Mouse (Mus musculus) embryo, embryonic 11.5 days (tissue): Measurements from ENCODE around the gene Cphx2.
"Not testable (repeated sequence)": the region's sequence is repeated elsewhere in the genome, so short reads cannot be mapped to it uniquely, and the experiment has no call there.

Experiments
- DNase-seq: peaks from one replicate; pipeline ENCODE4 v3.0.0-alpha.2; 2012; ENCODE audit warnings: low read depth, low spot score

Cphx2 gene

DNA sequence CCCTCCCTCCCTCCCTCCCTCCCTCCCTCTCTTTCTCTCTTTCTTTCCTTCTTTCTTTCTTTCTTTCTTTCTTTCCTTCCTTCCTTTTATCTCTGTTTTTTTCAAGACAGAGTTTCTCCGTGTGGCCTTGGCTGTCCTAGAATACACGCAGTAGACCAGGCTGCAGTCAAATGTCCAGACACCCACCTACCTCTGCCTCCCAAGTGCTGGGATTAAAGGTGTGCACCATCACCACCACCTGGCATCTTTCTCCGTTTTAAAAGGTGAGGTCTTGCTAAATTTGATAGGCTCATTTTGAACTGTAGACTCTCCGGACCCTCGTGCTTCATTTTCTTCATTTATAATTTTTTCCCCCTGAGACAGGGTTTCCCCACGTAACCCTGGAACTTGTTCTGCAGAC, at the start of gene Cphx2:
Gene Cphx2 (plus strand): TSS at position 301 of the 400 bp plus-strand sequence.
- not testable (repeated sequence) for DNase-seq

DNA sequence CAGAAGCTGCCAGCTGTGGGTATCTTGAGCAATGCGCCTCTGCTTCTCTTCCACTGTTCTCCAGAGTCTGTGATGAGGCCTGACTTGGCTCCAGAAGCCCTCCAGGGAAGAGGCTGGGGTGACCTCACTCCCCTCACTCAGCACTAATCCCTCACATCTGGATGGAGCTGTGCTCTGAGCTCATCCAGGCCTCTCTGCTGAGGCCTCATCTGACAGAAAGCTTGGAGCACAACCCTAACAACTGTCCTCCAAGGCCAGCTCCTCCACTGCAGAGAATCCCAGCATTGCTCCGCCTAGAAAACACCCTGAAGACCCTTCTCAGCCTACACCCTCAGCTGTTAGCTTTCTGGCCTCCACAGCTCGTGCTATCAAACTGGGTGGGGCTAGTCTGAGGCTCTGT, 47.0 kb upstream of the Cphx2 start:
- DNase-seq: not testable (repeated sequence)

DNA sequence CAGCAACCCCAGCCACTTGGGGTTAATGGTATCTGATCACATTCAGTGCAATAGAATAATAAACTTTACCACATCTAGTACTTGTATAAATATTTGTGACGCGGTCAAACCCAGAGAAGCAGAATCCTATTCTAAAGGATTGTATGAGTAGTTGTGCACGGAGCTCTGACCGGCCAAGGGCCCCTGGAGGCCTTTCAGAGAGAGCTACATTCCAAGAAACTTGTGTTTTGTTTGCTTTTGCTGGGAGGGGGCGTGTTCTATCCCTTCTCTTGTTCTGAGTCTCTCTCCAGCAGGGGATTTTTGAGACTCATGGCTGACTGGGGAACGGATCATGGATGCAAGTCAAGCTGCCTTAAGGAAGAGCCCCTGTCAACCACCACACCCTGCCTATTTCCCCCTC, 45.9 kb upstream of the Cphx2 start:
- not testable (repeated sequence) for DNase-seq

GRCm38 (mm10) chr14:26042611-26043010, 38.7 kb upstream of the Cphx2 start, which contains the start of gene Gm9780:
Gm9780 (minus strand) TSS chr14:26042711.
- DNase-seq: not testable (repeated sequence)

- not testable (repeated sequence) for DNase-seq
These were observed 36.3 kb upstream of the Cphx2 start for GRCm38 (mm10) chr14:26045007-26045406.

- not testable (repeated sequence) for DNase-seq
These were observed 34.3 kb upstream of the Cphx2 start for GRCm38 (mm10) chr14:26047026-26047425.

- DNase-seq: not testable (repeated sequence)
These were observed 32.5 kb upstream of the Cphx2 start for GRCm38 (mm10) chr14:26048767-26049166.

GRCm38 (mm10) chr14:26058184-26058583, 23.1 kb upstream of the Cphx2 start:
- not testable (repeated sequence) for DNase-seq

- DNase-seq: not testable (repeated sequence)
These were observed 22.0 kb upstream of the Cphx2 start for GRCm38 (mm10) chr14:26059362-26059761.

DNA sequence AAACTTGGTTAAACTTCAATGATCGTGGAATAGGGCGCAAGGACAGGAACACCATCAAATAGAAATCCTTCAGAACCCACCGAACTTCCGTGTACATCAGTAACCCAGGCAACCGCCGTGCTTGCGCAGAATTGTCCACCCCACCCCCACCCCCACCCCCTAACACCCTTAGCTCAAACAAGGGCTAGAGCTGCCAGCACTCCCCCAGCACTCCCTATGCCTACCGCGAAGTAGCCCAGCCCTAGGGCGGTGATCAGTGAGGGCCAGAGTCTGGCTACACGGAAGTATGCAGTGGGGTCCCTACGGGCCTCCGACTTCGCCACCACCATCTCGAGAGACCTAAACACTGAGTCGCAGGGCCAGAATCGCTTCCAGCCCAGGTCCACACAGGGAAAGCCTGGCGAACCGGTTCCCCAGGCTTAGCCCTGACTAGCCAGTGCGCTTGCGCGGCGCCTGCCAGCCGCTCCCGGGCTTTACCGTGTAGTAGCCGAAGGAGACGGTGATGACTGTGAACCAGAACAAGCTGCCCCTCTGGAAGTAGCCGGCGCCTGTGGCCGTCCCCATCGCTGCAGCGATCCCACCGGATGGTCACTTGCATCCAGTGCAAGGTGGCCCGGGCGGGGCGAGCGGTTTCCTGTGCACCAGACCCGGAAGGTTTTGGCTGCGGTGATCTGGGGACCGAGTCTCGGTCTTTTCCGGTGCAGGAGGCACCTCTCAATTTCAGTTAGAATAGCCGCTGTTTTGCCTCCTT, 14.6 kb upstream of the Cphx2 start:
- not testable (repeated sequence) for DNase-seq

- not testable (repeated sequence) for DNase-seq
These were observed 14.0 kb upstream of the Cphx2 start, which contains the start of gene Tmem254c for GRCm38 (mm10) chr14:26067325-26067633. Tmem254c (minus strand) TSS chr14:26067355.

DNA sequence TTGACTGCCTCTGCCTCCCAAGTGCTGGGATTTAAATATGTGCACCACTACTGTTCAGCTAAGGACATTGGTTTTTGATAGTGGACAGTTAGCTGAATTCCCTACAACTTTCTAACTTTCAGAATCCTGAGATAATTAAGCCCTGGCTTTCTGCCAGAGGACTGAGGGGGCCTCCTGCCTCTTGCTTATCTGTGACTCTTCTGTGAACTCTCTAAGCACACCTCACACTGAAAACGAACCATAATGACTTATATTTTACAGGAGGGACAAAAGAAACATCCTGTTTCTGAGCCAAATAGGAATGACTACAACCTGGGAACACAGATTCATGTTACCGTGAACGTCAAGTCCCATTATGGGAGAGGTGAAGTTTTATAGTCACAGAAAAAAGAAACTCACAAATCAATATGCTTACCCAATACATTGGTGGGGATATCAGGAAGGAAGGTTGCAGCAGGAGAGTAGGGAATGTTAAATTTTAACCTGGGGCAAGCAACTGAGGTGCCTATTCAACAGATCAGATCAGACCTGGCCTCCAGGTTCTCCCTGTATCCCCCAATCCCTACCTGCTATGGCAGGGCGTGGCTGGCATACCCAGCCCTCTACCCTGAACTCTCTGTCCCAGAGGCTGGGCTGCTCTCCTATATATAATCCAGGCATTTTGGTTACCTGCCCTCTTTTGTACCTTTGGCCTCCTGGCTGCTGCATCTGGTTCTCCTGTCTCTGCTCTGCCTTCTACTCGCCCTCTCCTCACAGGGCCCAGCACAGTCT, 4.5 kb upstream of the Cphx2 start:
- not testable (repeated sequence) for DNase-seq

- DNase-seq: not testable (repeated sequence)
These were observed 681 bp downstream of the Cphx2 start, which contains the start of gene Cphx3 for GRCm38 (mm10) chr14:26081997-26082396. Cphx3 (plus strand) TSS chr14:26082297.

GRCm38 (mm10) chr14:26097622-26098021, 16.3 kb downstream of the Cphx2 start:
- not testable (repeated sequence) for DNase-seq

DNA sequence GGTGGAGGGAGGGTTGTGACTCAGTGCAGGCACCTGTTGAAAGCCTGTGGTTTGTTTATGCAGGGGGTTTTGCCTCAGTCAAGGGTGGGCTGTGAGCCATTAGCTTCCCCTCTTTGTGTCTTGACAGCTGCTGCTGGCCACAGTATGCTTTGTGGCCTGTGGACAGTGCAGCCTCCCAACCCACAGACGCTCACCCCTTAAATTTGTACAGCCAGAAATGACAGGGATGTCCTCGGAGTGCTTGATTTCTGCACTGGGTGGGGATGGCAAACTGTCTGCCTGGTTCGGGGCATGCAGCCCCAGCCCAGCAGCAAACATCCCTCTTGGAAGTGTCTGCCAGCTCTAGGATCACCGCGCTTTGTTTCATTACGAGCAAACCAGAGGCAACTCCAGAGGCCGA, 36.8 kb downstream of the Cphx2 start, which contains the start of gene Duxbl2:
Gene Duxbl2 (plus strand): TSS at position 200 of the 400 bp plus-strand sequence.
- DNase-seq: not testable (repeated sequence)

DNA sequence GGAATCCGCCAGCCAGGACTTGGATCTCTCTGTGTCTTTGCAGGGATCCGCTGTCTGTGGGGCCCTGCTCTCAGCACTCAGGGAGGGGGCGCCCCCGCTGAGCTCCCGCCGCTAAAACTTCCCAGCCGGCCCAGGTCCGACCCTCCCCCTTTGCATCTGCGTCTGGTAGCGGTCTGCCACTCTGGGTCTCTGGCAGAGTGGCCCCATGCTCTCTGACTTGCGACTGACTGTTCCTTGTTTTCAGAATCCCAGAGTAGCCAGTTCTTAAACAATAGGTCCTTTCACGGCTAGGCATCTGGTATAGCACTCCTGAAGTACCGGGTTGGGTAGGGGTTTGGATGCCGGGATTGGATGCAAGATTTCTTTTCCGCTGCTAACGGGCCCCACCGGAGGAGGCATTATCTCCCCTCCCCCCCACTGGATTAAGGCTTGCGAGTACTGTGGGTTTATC, 37.3 kb downstream of the Cphx2 start:
- DNase-seq: not testable (repeated sequence)

GRCm38 (mm10) chr14:26119095-26119494, 37.8 kb downstream of the Cphx2 start:
- not testable (repeated sequence) for DNase-seq
